Mouse (Mus musculus): ENCODE measurements around the gene Ppcdc.
A peak's percentile ranks its signal among the peaks of the same experiment; 100 is the strongest.

Gene Ppcdc

DNA sequence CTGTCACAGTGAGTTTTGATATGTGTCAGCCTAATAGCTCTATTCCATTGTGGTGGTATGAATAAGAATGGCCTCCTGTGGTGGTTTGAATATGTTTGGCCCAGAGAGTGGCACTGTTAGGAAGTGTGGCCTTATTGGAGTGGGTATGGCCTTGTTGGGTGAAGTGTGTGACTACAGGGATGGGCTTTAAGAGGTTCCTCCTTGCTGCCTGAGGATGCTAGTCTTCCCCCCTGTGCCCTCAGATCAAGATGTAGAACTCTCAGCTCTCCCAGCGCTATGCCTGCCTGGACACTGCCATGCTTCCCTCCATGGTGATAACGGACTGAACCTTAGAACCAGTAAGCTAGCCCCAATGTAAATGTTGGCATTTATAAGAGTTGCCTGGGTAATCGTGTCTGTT, 78.9 kb downstream of the Ppcdc start:
- DNase-seq (ENCODE audit: low read depth, low spot score), result no peak

DNA sequence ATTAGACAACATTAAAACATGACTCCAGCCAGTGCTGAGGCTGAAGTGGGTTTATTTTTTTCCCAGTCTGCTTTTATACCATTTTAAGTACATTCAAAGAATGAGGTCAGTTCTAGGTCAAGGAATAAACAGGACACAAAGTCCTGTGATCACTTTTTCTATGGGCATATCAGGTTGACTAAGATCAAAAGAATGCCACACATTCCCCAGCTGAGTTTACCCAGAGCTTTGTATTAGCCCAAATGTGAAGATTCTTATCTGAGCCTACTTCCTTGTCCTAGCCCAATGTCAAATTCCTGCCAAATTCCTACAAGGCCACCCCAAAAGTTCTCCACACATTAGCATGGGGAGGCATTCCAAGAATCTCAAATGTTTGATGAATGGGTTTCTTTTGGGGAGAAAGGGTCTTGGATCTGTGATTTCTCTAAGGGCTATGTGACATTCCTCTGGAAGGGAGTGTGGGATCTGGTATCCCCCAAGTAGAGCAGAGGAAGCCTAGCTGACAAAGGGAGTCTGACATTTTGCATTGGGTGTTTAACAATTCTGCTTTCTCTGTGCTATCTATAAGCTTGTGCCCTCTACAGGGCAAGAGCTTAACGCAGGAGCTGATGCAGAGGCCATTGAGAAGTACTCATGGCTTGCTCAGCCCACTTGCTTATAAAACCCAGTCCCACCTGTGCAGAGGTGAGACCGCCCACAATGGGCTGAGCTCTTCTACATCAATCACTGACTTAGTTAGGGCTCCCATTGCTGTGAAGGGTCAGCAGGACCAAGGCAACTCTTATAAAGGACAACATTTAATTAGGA, 85.3 kb downstream of the Ppcdc start:
- DNase-seq (ENCODE audit: low read depth, low spot score), result peak; percentile 99

DNA sequence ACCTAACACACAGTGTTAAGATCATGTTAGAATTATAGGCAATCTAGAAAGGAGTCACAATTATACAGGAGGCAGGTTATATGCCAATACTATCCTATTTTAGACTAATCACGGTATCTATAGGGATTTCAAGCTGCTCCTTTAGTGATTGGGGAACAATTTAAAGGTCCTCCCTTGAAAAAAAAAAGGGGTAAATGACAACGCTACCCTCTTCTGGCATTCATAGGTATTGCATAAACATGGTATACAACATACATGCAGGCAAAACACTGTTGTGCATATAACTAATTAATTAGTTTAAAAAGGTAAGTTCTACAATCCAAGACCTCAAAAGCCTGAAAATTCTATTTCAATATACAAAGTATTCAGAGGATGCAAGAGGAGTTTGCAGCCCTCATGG, 88.6 kb downstream of the Ppcdc start:
- DNase-seq (ENCODE audit: low read depth, low spot score), result peak; percentile 38

DNA sequence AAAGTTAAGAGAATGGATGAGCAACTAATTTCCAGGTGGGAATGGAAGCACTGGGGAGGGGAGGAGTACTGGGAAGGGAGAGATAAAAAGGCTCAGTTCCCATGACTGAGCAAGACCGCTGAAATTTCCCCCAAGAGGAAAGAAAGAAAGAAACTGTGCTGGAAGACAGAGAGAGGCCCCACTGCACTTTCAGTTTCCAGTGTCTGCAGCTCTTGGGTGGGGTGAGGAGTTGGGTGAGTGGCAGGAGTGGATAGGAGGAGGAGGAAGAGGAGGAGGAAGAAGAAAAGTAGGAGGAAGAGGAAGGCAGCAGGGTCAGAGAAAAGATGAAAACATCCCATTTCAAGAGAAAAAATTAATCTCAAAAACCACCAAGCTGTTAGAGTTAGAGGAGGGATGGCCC, 94.0 kb downstream of the Ppcdc start:
- no peak for DNase-seq (ENCODE audit: low read depth, low spot score)

DNA sequence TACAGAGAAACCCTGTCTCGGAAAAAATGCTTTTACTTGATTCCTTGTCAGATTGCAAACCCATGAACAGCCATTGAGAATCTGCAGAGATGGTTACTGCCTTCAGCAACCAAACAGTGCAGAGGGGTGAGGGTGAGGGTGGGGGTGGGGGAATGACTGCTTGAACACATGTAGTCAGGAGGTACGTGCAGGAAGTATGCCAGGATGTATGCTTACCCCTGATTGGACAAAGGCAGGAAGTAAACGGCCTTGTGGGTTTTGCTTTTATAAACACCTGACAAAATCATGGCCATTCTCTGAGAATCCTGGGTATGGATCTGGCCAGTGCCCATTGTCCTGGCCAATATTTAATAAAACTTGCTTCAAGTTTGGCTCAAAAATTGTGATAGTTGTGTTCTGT, 96.2 kb downstream of the Ppcdc start:
- no peak for DNase-seq (ENCODE audit: low read depth, low spot score)

DNA sequence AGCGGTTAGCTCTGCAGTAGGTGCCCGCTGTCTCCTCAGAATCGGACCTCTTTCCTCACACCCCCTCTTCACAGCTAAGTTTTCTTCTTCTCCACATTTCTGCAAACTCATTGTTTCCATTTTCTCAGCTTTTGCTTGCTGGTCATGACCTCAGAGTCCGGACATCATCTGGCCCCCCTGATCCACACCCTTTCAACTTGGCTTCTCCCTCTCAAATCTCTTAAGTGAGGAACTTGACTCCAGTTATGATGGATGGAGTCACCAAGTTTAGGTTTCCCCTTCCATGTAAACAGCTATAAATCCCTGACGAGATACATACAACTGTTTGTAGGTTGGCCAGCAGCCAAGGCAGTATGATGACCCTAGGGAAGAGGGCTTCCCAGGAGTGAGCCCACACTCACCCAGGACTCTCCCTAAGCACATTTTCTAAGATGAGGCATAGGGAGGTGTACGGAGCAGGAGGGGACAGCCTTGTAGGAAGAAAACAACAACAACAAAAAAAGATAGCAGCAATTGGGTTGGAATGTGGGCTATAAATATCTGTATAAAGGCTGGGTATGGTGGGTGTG, 96.9 kb downstream of the Ppcdc start:
- no peak for DNase-seq (ENCODE audit: low read depth, low spot score)

DNA sequence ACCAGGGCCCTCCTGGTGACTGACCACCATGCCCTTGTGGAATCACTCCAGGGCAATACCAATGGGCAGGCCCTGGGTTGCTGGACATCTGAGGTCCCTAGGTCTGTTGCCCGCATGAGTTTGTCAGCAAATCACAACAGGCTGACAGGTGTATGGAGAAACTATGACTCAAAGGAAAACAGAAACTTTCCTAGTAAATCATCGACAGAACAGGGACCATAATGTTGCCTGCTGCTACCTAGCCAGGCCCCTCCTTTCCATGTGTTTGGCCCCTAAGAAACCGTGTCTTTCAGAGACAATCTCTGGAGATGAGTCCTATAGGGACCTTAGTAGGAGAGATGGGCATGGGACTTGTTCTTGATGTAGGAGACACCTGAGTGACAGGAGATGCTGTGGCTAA, 97.7 kb downstream of the Ppcdc start:
- DNase-seq (ENCODE audit: low read depth, low spot score), result no peak

DNA sequence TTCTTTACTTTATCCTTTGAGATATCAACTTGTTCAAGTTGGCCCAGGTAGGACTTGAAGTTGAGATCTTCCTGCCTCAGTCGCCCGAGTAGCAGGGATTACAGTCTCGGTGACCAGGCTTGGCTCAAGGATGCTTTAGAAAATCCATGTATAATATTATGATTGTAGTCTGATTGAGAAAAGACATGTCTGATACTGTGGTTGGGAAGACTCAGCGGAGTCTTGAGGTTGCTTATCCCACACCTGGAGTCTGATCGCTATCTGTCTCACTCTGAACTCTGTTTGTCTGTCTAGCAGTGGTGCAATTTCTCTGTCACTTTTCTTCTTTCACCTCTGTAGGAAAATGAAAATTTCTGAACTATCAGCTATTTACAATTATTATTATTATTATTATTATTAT, 99.6 kb downstream of the Ppcdc start:
- no peak for DNase-seq (ENCODE audit: low read depth, low spot score)

DNA sequence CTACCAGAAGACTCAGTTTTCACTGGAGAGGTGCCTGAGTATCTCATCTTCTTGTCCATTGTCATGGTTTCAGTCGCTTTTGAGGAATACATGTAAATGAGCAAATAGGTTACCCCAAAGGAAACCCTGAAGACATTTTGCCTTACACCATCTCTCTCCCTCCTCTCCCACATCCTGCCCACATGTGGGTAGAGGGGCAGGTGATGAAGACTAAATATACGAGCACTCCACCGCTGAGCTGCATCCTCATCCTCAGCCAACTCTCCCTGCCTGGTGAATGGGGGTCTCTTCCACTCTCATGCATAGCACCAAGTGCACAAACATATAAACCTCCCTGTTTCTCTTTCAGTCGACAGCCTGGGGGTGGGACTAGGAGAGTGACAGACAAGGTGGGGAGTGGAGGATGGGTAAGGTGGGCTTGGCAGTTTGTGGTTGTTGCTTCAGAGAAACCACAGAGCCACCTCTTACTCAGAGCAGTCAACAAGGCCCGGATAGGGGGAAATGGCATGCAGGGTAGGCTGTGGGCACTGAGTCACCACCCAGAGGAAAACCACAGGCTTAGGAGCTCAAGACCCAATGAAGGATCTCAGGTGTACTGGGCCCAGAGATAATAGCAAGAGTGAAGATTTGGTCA, 100.2 kb downstream of the Ppcdc start:
- no peak for DNase-seq (ENCODE audit: low read depth, low spot score)

DNA sequence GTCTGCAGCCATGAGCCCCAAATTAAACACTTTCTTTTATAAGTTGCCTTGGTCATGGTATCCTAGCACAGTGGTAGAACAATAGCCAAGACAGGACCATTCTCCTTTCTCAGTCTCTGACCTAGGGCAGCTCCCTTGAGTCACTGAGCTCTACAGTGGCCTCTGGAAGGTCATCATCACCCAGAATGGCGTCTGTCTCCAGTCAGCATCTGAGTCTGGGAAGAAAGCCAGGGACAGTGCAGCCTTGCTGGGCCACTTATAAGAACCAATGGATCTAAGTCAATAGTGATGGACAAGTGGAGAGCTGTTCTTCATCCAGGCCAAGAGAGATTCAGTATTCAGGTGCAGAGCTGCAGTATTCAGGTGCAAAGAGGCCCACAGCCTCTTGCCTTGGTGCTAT, 101.2 kb downstream of the Ppcdc start:
- no peak for DNase-seq (ENCODE audit: low read depth, low spot score)
